Mouse (Mus musculus) lung, adult 18-20 months (tissue): ENCODE results near the gene Txn1.

Experiments
- DNase-seq, 2 experiments: peaks; one replicate each; pipeline ENCODE4 v3.0.0; 2022; ENCODE audit warnings: mixed read lengths in 2 of 2

Gene Txn1

DNA sequence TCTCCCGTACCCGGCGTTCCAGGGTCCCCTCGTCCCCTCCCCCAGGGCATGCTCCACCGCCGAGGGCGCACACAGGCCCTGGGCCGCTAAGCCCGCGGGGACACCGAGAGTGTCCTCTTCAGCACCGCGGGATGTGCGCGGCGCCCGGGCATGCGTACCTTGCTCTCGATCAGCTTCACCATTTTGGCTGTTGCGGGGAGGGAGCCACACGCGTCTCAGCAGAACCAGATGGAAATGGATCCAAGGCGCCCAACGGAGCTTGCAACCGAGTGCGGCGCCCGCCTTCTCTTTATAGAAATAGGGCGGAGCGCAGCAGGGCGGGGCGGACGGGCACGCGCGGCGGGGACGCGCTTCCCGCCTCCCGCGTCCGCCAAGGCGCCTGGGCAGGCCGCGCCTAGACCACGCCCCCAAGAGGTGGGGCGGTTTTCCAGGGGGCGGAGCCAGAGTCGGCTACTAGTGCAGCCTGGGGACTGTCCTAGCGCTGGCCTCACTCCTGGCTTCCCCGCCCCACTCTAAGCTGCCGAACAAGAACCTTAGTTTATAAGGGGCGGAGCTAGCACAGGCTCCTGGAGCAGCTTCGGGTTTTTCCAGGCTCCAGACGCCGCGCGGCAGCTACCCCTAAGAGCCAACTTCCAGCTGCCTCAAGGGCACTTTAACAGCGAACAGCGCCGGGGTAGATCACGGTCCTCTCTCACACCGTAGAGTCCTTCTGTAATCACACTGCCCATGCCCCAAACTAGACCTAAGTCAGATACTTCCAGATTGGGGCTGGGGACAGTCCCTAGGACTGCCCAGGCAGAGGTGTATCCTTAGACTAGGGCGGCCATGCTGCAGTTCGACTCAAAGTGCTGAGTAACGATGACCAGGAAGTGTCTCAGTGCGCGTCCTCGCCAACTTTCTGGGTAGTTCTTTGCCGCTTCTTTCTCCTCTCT lies at the start of gene Txn1:
Txn1 (minus strand) TSS at position 383 of the 932 bp plus-strand sequence.
- DNase-seq = peak; percentile 97 to 98

DNA sequence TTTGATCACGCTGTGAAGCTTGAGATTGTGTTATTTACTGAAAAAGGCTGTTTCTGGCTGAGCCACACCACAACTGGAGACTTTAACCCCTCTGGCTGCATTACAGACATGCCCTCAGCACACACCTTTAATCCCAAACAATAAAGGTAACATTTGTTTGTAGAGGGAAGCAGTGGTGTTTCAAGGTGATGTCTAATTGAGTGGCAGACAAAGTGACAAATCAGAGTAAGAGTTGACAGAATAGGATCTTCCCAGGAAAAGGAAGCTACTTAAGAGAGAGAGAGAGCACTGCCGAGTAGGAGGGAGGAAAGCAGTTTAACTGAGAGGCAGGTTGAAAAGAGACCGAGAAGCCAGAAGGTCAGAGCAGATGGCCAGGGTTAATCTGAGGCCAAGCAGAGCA lies 47.3 kb upstream of the Txn1 start:
- DNase-seq = no peak

DNA sequence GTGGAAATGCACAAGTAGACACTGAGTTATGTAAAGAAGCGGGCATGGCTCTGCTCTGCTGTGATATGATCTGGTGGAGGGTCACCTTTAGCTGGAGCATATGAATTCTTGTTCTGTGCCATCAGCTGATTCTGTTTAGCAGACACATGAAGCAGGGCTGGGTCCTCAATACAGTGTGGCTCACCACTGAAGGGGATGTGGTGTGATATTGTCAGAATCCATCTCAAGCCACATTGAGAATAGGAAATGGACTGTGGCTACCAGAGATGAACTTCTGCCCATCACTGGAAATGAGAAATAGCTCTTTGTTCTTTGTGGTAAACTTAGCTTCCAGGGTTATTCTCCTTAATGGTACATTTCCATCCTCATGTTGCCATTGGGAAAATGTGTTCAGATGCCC lies 35.2 kb upstream of the Txn1 start:
- no peak for DNase-seq

DNA sequence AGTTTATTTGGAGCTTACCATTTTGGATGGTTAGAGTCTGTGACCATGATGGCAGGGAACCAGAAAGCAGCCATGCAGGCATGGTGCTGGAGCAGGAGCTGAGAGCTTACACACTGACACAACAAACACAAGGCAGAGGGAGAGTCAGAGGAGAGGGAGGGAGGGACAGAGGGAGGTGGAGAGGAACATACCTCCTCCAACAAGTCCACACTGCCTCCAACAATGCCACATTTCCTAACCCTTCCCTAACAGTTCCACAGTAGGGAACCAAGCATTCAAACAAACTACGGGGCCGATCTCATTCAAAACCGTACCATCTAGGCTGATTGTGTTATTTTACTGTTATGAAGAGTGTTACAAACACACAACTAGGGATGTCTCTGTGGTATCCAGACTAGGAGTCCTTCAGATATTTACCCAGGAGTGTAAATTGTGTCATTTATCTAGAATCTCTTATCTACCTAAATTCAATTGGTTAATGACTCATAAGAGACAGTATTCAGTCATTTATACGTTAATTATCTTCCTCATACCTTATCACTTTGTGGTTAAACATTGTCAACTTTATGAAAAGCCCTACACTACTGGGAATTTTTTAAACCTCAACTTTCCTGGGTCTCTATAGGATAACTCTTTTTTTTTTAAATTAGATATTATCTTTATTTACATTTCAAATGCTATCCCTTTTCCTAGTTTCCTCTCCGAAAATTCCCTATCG lies 18.3 kb upstream of the Txn1 start:
- DNase-seq = no peak

DNA sequence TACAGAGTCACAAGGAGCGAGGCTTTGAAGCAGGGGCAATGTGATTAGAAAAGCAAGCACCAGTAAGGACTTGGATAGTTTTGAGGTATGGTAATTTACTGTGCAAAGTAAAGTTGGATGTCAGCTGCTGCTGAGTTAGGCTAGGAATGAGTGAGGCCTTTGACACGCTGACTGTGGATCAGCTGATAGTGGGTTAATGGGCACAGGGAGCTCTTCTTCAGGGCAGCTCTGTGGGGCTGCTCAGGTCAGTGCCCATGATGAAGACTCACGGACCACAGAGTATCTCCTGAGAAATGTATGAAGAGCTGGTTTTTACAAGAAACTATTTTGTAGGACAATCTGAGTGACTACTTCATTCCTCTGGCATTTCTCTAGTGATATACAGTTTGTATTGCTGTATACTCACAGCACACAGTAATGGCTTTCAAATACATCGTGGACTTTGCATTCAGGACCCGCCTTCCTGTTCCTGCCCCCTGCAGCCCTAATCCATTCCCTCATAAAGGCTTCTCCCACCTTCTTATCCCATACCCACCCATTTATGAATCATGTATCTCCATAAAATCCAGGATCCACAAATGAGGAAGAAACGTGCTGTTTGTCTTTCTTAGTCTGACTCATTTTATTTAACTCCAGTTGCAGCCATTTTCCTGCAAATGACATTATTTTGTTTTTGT lies 17.5 kb upstream of the Txn1 start:
- DNase-seq = no peak

DNA sequence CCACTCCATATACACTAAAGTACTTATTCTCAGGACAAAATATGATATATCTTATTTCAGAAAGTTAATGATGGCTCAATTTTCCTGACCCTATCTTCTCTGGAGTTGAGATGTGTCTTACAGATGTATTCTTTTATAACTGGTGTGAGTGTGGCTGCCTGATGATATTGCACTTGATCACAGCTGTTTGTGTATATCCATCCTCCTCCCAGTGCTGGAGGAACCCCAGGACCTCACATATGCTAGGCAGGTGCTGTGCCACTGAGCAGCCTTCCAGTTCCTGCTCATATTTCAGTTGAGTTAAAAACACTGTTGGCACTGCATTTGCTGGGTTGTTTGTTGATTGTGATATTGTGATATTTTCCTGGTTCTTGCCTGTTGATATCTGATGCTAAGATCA lies 14.1 kb upstream of the Txn1 start:
- DNase-seq = no peak

DNA sequence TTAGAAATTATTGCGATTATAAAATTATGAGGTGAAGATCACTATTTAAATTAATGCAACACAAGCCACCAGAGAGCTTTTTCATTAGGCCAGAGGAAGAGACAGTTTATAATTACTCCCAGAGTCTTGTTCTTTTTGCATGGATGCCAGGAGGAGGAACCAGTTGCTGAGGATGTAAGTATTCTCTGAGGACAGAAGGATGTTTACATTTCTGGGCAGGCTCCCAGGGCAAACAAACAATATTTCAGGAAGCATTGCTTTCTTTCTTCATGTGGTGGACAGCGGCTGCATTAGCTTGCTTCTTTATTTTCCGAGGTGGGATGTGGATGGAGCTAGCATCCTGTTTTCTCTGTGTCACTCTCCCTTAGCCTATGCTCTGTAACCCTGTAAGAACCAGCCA lies 11.0 kb upstream of the Txn1 start:
- DNase-seq = no peak

DNA sequence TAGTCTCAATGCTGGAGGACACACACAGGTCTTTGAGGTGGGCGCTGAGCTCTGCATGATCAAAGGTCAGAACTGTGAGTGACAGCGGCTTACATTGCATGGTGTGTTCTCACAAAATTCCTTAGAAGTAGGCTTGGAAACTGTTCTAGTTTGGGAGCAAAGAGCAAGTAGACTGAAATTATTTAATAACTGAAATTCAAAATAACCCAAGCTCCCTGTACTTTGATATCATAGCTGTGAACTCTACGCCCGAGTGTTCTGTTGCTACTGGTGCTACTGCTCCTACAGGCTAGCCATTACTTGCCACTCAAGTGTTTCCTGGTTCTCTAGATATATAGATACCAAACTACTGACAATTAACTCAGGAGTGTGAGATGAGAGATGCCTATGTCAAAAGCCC lies 9.3 kb upstream of the Txn1 start:
- no peak for DNase-seq

DNA sequence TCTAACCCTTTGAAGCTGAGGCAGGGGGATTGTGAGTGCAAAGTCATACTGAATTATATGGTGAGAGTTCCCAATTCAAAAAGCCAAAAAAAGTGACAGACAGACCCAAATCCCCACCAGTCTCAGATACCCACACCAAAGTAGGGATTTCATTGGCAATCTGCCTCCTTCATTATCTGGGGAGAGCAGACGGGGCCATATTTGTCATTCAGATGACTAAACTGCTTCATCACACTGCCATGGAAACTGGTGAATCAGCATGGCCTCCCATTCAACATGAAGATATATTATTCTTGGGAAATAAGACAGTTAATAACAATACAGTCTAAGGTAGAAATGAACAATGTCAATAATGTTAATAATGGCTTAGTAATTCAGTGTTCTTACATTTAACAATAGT lies 7.9 kb upstream of the Txn1 start:
- no peak for DNase-seq

DNA sequence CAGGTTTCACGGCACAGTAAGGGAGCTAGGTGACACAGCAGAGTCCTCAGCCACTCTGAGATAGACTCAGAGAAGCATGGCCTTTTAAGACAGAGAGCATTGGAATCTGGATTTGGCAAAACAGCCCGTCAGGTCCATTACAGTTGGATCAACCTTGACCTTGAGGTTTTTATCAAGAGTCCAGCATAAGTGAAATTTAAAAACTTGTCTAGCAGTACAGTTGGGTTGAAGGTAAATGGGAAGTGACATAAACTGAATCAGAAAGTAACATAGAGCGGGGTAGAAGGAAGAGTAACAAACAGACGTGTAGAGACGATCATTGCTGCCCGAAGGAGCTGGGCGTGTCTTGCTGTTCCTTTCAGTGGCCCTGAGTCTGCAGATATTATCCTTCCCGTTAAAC lies 2.8 kb upstream of the Txn1 start:
- DNase-seq = no peak

DNA sequence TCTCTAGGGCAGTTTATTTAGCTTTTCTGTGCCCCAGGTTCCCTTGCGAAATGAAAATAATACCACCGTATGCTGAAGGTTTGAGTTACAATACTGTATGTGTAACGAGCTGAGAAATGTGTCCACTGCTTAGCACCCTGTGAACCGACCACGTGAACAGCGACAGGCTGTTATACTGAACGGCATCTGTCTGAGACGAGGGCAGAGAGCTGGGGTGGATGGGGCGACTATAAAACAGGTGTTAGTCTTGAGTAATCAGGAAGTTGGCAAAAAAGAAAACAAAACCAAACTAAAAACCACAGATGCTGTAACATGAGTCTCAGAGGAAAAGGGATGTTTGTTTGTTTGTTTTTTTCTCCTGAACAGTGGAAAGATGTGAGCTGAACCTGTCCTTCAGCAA lies 1.9 kb upstream of the Txn1 start:
- DNase-seq = peak in 1 of 2 experiments; percentile 18

DNA sequence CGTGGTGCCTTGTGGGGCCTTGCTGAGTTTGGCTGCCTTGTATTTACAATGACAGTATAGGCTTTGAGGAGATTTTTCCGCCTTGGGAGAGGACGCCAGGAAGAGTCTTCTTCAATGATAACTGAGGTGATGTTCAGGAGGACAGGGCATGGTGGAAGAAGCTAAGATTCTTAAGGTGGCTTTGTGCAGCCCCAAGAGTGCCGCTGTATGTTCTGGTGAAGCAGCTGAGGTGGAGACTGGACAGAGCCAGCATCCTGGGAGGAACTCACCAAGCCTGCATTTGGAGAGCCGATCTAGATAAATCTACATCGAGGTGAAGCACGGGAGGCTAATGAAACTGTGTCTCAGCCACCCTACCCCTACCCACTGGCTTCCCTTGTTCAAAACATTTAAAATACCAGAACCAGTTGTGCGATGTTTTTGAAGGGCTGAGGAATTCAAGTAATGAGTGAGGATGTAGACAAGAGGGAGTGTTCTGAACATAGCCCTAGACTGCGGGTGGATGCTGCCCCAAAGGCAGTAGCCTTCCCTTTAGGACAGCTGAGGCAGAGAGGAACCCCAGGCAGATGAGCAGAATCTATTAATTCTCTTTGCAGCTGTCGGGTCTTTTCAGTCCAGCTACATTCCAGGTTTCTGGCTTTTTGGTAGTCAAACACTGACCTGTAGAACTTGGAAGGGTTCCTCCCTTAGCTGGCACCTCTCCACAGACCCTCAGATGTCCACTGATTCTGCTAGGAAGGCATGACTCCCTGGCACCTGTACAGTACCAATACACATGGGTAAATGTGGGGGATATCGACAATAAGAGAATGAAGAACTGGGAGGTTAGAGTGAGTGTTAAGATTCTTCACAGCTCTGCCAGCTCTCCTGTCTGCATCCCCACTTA lies 1.2 kb upstream of the Txn1 start:
- peak in 1 of 2 experiments; percentile 31 for DNase-seq

DNA sequence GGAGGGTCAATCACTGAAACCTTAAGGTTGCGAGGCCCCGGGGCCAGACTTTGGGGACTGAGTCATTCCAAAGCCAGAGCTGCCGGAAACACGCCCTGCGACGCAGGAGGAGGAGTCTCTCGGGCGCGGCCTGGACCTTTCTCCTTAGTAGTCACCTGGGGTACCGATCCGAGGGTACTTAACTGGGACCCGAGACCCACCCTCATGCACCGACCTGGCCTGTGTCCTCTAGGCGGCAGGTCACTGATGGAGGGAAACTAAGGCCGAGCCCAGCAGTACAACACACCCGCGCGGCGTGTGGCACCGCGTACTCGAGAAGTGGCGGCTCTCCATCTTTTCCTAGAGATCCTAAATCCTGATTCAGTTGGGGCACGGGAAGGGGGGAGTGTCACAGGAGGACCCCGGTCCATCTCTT lies 660 bp downstream of the Txn1 start:
- peak; percentile 82 to 86 for DNase-seq

DNA sequence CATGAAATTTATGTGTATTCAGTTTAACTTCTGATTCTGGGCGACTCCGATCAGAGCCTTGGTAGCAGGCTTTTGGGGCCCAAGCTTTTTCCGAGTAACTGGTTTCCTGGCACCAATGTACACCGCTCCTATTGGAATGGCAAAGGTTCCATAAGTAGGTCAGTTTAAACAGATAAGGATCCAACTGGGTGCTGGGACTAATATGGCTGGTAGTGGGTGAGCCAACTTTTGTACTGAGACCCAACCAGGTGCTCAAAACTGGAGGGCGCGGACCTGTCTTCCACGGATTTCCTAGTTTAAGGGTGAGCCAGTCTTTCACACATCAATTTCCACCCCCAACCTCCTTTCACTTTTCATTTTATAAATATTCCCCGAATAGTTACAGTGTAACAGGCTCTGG lies 1.2 kb downstream of the Txn1 start:
- DNase-seq = no peak

DNA sequence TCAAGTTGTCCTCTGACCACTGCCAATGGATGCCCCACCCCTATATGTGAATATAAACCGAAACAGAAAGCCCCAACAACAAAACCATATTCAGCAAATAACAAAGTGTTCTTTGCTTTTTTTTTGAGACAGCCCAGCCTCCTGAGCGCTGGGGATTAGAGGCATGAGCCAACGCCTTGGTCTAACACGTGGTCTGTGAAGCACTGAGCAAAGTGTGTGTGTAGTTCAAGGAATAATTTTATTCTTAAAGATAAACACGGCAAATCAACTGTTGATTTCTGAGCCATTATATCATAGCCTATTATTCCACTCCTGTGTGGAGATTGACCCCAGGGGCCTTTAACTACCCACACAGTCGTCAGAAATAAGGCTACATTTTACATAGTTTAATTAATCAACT lies 1.6 kb downstream of the Txn1 start:
- DNase-seq = no peak

DNA sequence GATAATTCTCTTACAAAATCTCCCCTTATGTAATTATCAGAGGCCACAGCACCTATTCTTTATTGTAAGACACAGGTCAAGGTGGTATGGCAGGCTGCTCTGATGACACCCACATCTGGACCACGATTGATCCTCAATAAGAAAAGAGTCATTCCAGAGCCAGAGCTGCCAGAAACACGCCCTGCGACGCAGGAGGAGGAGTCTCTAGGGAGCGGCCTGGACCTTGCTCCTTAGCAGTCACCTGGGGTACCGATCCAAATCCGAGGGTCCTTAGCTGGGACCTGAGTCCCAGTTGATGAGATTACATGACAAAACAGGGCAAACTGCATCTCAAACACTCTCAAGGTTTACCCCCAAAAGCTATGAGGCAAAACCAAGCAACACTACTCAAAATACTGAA lies 2.4 kb downstream of the Txn1 start:
- DNase-seq = no peak

DNA sequence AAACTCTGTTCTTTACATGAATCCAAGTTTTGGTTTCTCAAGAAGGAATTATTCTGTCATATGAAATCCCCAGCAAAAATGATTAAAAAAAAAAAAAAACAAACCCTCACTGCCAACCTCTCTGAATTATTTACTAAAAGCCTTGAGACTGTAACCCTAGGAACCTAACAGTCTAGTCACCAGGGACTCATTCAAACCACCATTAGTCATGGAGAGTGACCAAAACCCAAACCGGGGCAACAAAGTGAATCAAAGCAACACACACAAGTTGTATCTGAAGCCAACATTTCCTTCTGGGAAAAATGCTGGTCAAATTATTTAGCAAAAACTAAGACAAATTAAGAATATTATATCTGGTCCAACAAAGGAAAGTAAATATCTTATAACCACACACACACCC lies 3.3 kb downstream of the Txn1 start:
- DNase-seq = no peak

DNA sequence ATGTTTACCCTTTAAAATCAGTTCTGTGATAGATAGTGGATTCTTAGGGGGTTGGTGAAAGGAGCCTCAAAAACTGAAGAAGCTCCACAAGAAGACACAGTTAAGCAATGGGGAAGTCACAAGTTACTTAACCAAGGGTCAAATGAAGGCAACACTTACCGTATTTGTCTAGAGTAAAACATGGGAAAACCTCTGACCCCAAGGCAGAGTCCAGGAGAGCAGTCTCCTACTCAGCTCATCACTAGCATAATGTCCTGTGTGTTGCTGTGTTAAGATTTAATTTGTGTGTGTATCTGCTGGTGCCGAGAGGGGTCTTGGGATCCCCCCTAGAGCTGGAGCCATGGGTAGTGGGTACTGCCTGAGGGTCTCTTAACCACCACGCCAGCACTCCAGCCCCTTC lies 3.8 kb downstream of the Txn1 start:
- no peak for DNase-seq

DNA sequence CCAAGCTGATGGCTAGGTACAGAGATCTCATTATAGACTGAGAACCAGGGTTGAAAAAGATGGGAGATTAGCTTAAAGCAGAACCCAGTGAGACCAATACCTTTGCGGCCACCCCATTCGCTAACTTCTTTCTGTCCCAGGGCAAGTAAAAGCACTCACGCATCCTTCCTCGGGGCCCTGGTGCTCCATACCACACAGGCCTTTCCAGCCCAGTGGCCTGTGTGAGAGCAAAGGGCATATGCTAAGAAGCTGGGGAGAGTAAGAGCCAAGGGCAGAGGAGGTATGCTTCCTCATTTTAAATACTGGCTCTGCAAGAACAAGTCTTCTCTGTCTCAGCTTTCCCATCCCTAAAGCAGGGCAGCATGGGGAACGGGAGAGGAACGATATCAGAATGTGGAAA lies 6.3 kb downstream of the Txn1 start:
- DNase-seq = no peak

DNA sequence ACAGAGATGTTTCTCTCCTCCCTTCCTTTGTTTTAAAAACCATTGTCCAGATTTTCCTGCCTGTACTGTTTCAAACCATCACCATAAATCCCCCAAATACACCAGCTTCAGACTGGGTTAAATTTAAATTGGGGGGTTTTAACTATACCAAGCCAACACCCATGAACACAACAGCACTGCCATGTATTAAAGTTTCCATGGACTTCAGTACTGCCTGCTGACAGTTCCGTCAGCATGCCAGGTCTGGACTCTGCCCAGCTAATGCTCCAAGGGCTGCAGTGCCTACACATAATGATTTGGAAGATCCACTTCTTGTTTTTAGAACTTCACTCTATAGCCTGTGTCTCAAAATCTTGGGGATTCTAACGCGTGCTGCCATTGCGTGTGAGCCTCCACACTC lies 8.7 kb downstream of the Txn1 start:
- DNase-seq = no peak

DNA sequence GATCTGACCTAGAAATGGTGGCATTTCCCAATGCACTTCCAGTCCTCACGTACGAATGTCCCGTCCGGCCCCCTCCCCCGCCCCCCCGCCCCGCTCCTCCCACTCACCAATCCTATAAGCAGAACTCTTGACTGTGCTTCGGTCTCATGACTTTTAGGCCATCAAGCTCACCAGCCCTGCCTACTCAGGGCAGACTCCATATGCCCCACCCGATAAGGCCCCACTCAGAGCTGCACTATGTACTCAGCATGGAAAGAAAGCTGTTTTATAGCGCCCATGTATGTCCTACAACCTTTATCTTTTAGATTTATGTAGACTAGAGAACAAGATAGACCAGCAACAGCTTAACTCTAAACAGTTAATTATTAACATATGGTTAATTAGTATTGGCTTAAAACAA lies 9.2 kb downstream of the Txn1 start:
- no peak for DNase-seq

DNA sequence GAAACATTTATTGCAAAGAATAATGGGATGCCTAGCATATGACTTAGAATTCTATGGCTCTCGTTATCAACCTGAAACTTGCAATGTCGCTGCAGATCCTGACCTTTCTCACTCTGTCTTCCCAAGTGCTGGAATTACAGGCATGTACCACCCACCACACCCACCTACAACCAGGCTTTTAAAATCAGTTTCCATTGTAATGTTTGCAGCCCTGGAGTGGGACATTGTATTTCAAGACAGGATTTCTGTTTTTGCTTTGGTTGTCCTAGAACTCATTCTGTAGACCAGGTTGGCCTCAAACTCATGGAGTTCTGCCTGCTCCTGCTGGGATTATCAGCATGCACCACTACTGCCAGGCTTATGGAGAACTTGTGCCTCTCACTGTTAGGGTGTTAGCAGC lies 13.3 kb downstream of the Txn1 start:
- no peak for DNase-seq

DNA sequence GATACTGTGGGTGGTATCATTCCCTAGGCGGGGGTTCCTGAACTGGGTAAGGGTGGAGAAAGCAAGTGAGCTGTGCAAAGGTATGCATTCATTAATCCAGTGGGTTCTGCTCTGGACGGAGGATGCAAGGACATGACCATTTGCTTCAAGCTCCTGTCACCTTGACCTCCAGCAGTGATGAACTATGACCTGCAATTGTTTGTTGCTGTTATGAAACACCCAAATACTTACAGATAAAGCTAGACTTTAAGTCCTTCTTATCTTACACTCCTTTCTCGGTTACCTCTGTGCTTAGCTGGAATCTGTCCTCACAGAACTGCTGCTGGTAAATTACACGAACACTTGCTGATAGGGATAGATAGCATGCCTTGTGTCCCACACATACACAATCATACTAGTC lies 15.6 kb downstream of the Txn1 start:
- no peak for DNase-seq
